Mouse (Mus musculus) CH12.LX (cell line): Measurements from ENCODE around the gene Fndc5. TPM values are rescaled to one million over a fixed set of nuclear protein-coding genes. Genes with fewer than 3 reads are reported as not detected.

Source experiments
- DNase-seq: peaks from one replicate; pipeline ENCODE4 v3.0.0-alpha.2; 2013; ENCODE audit errors: extremely low read depth
- H3K27ac ChIP-seq: 2 replicates; pipeline ENCODE4 v1.5.1; 2012; ENCODE audit warnings: low read depth, mild to moderate bottlenecking, control low read depth, moderate library complexity; ENCODE audit not compliant: insufficient read depth
- H3K27me3 ChIP-seq: replicated peaks from 2 replicates; pipeline ENCODE3; 2012; ENCODE audit warnings: inconsistent platforms
- H3K36me3 ChIP-seq, 2 experiments: replicated peaks in 1 of 2; 2 replicates each; pipeline versions ENCODE3 to v1.6.1; 2012; ENCODE audit warnings: inconsistent platforms in 1 of 2, low read length in 1 of 2, mild to moderate bottlenecking in 1 of 2, mixed read lengths in 1 of 2, moderate library complexity in 1 of 2; ENCODE audit not compliant: control insufficient read depth in 1 of 2, insufficient read depth in 1 of 2
- H3K4me1 ChIP-seq, 2 experiments: 2 replicates each; pipeline ENCODE4 v1.6.1; 2012; ENCODE audit warnings: inconsistent platforms in 1 of 2, moderate library complexity in 1 of 2; ENCODE audit not compliant: insufficient read depth in 2 of 2, control insufficient read depth in 1 of 2
- H3K4me2 ChIP-seq: 2 replicates; pipeline ENCODE4 v1.6.1; 2012; ENCODE audit warnings: low read depth, mild to moderate bottlenecking, control low read depth; ENCODE audit not compliant: poor library complexity, insufficient read depth, severe bottlenecking
- H3K4me3 ChIP-seq, 3 experiments: fragments of 150-350 bp in 1 of 3; sonication (generic) in 1 of 3; replicated peaks in 1 of 3; 2 replicates each; pipeline versions ENCODE3 to v1.5.1; 2011 to 2012; ENCODE audit warnings: low read depth in 2 of 3, low read length in 2 of 3, mild to moderate bottlenecking in 2 of 3, moderate library complexity in 2 of 3, control low read depth in 1 of 3, improper control_type of control experiment in 1 of 3, inconsistent platforms in 1 of 3, mixed read lengths in 1 of 3; ENCODE audit not compliant: poor library complexity in 1 of 3
- H3K79me2 ChIP-seq: replicated peaks from 2 replicates; pipeline ENCODE4 v1.6.1; 2012; ENCODE audit warnings: mild to moderate bottlenecking, moderate library complexity; ENCODE audit not compliant: control insufficient read depth, poor library complexity, insufficient read depth, severe bottlenecking; ENCODE audit errors: extremely low read depth
- H3K9ac ChIP-seq: 2 replicates; pipeline ENCODE4 v1.6.1; 2012; ENCODE audit warnings: low read depth, mild to moderate bottlenecking, control low read depth, moderate library complexity; ENCODE audit not compliant: insufficient read depth
- H3K9me3 ChIP-seq: replicated peaks from 2 replicates; pipeline ENCODE3; 2012; ENCODE audit warnings: low read length, inconsistent platforms, mixed read lengths
- CHD1 ChIP-seq: IDR thresholded peaks from 2 replicates; pipeline ENCODE4 v1.6.1; 2012; ENCODE audit warnings: low read depth, low read length, improper control_type of control experiment, inconsistent platforms
- CHD2 ChIP-seq: IDR thresholded peaks from 2 replicates; pipeline ENCODE4 v1.6.1; 2011; ENCODE audit warnings: low read length, improper control_type of control experiment
- CTCF ChIP-seq, 2 experiments: IDR thresholded peaks in 1 of 2; conservative IDR thresholded peaks in 1 of 2; 2 replicates each; pipeline ENCODE4 v1.5.1; 2011 to 2012; ENCODE audit warnings: low read depth in 2 of 2, low read length in 2 of 2, improper control_type of control experiment in 1 of 2, inconsistent platforms in 1 of 2, mild to moderate bottlenecking in 1 of 2, moderate library complexity in 1 of 2
- EP300 ChIP-seq: IDR thresholded peaks from 2 replicates; pipeline ENCODE4 v1.6.1; 2011; ENCODE audit warnings: low read length, improper control_type of control experiment
- HCFC1 ChIP-seq: IDR thresholded peaks from 2 replicates; pipeline ENCODE4 v1.6.1; 2012; ENCODE audit warnings: low read depth, mild to moderate bottlenecking, inconsistent platforms, low read length, improper control_type of control experiment
- IRF4 ChIP-seq: IDR thresholded peaks from 2 replicates; pipeline ENCODE4 v1.6.1; 2014; ENCODE audit warnings: low read depth, mild to moderate bottlenecking, inconsistent platforms, low read length, improper control_type of control experiment
- JUND ChIP-seq: conservative IDR thresholded peaks from 2 replicates; pipeline ENCODE4 v1.6.1; 2011; ENCODE audit warnings: low read depth, low read length, improper control_type of control experiment
- MAX ChIP-seq: IDR thresholded peaks from 2 replicates; pipeline ENCODE4 v1.6.1; 2011; ENCODE audit warnings: low read length, improper control_type of control experiment
- MAZ ChIP-seq: IDR thresholded peaks from 2 replicates; pipeline ENCODE4 v1.6.1; 2012; ENCODE audit warnings: low read depth, mild to moderate bottlenecking, inconsistent platforms, low read length, improper control_type of control experiment, moderate library complexity
- MEF2A ChIP-seq: IDR thresholded peaks from 2 replicates; pipeline ENCODE4 v1.6.1; 2014; ENCODE audit warnings: low read depth, mild to moderate bottlenecking, inconsistent platforms, low read length, improper control_type of control experiment, borderline replicate concordance
- MYC ChIP-seq: IDR thresholded peaks from 2 replicates; pipeline ENCODE4 v1.6.1; 2011; ENCODE audit warnings: low read depth, mild to moderate bottlenecking, improper control_type of control experiment, low read length
- NRF1 ChIP-seq: IDR thresholded peaks from 2 replicates; pipeline ENCODE4 v1.6.1; 2014; ENCODE audit warnings: low read depth, mild to moderate bottlenecking, inconsistent platforms, low read length, improper control_type of control experiment, moderate library complexity
- PAX5 ChIP-seq: IDR thresholded peaks from 2 replicates; pipeline ENCODE4 v1.6.1; 2012; ENCODE audit warnings: low read length, inconsistent platforms, mixed read lengths
- POLR2AphosphoS2 ChIP-seq: IDR thresholded peaks from 2 replicates; pipeline ENCODE4 v1.6.1; 2011; ENCODE audit warnings: low read depth, low read length, improper control_type of control experiment
- RCOR1 ChIP-seq: conservative IDR thresholded peaks from 2 replicates; pipeline ENCODE4 v1.6.1; 2012; ENCODE audit warnings: low read depth, mild to moderate bottlenecking, inconsistent platforms, low read length, improper control_type of control experiment
- SMC3 ChIP-seq: IDR thresholded peaks from 2 replicates; pipeline ENCODE4 v1.6.1; 2011; ENCODE audit warnings: low read depth, low read length, improper control_type of control experiment
- UBTF ChIP-seq: IDR thresholded peaks from 2 replicates; pipeline ENCODE4 v1.6.1; 2012; ENCODE audit warnings: low read depth, mild to moderate bottlenecking, inconsistent platforms, low read length, improper control_type of control experiment, moderate library complexity
- USF1 ChIP-seq: IDR thresholded peaks from 2 replicates; pipeline ENCODE4 v1.6.1; 2014; ENCODE audit warnings: low read depth, mild to moderate bottlenecking, inconsistent platforms, low read length, improper control_type of control experiment
- USF2 ChIP-seq: conservative IDR thresholded peaks from 2 replicates; pipeline ENCODE4 v1.6.1; 2011; ENCODE audit warnings: low read depth, low read length, improper control_type of control experiment
- ZKSCAN1 ChIP-seq: IDR thresholded peaks from 2 replicates; pipeline ENCODE4 v1.6.1; 2012; ENCODE audit warnings: low read depth, inconsistent platforms, low read length, improper control_type of control experiment, borderline replicate concordance
- dilution Hi-C: fragments of 300-500 bp; cut with MboI; formaldehyde crosslinking; loops from 2 replicates; pipeline ENCODE4 v1.14.3; 2020; ENCODE audit warnings: low sequenced_read_pairs; ENCODE audit not compliant: extremely low pct_unique_long_range_greater_than_20kb, extremely low pct_ligation_motif_present
- in situ Hi-C: fragments of 300-500 bp; cut with MboI; formaldehyde crosslinking; loops from 3 replicates; pipeline ENCODE4 v1.14.3; 2019; ENCODE audit warnings: low sequenced_read_pairs, low pct_ligation_motif_present, low pct_unique_long_range_greater_than_20kb, mixed read lengths
- polyA plus RNA-seq: library from polyadenylated mRNA; unstranded; fragments of >175 nt; gene quantifications from 2 replicates; pipeline ENCODE4 v1.2.1, GENCODE M21; 2012; ENCODE audit warnings: low read depth; ENCODE audit not compliant: insufficient read length
- total RNA-seq, 2 experiments: library from RNA; depleted of rRNA; stranded (reverse); fragments of 300-350 nt in 1 of 2; fragments of >200 nt in 1 of 2; gene quantifications; 2 replicates each; pipeline ENCODE4 v1.2.3; 2012 to 2014

Gene Fndc5
- total and polyA plus RNA-seq, 3 experiments: 0.17 to 0.33 TPM; not detected in 1

GRCm38 (mm10) chr4:129189542-129190519 lies 53.0 kb downstream of the Fndc5 start, which contains the start of the genes S100pbp and Yars (continued):
- TF ChIP-seq IRF4: peak; percentile 69

DNA sequence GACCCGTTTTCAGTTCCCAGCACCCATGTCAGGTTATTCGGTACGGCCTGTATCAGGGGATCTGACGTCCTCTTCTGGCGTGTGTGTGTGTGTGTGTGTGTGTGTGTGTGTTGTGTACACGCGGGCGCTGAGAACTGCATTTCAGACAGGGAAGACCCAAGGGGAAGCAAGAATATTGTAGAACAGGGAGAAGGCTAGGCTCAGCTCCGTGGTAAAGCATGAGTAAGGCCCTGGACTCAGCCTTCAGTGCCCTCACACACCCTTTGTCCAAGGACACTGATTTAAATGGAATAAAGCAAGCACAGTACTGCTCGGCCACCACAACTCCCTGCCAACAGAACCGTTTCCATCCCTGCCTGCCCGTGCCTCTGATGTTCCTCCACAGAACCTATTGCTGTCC lies 53.7 kb downstream of the Fndc5 start:
- DNase-seq: peak; percentile 34
- dilution Hi-C loops: no loop called here
- peaks cover 32 to 47% of the 10 kb centered on the region in 2 experiments for H3K36me3 ChIP-seq

DNA sequence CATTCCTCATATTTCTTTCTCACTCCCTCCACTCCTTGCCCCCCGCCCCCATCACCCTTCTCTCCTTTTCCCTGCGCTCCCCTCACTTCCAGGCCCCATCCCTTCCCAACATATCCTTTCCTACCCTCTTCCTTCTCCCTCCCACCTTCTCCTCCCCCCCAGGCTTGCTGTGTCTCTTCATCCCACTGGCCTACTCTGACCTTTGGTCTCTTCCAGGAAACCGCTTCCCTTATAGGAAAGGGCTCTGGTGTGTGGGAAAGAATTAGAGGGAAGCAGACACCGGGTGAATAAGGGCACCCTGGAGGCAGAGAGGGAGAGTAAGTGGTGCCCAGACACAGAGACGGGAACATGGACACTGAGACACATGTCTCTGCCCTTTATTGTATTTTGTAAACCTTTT lies 54.9 kb downstream of the Fndc5 start:
- Histone ChIP-seq H3K36me3 (peaks cover 42 to 57% of the 10 kb centered on the region in 2 experiments), H3K27ac (no peak overlapping the region), H3K27me3 (no peaks in the 10 kb centered on the region), H3K79me2 (peaks cover 84% of the 10 kb centered on the region), H3K9ac (peak overlapping the region; percentile 93; the same call in 1 of the 2 replicates), H3K4me1 (peaks cover 17 to 55% of the 10 kb centered on the region in 2 experiments), H3K9me3 (no peaks in the 10 kb centered on the region), H3K4me2 (peak overlapping the region; percentile 90), H3K4me3 (peak overlapping the region in 2 of 3 experiments; percentile 75 to 86)
- in situ Hi-C loops: no loop called here
- no peak for TF ChIP-seq CHD2
- TF ChIP-seq MYC: no peak
- TF ChIP-seq USF2: no peak
- TF ChIP-seq POLR2AphosphoS2: no peak
- TF ChIP-seq USF1: no peak
- TF ChIP-seq PAX5: no peak
- no peak for TF ChIP-seq EP300
- TF ChIP-seq RCOR1: no peak
- TF ChIP-seq NRF1: no peak
- TF ChIP-seq MEF2A: no peak
- no peak for TF ChIP-seq ZKSCAN1
- no peak for TF ChIP-seq SMC3
- no peak for TF ChIP-seq JUND
- no peak for TF ChIP-seq MAZ
- TF ChIP-seq MAX: no peak
- no peak for TF ChIP-seq CTCF (conservative IDR thresholded peaks at IDR 0.05 in 1 of 2, IDR thresholded peaks at IDR 0.05 in 1 of 2; ENCODE audit: low read depth in 2 of 2, low read length in 2 of 2)
- dilution Hi-C loops: no loop called here
- DNase-seq: no peak

More for the DNA sequence above, 53.7 kb downstream of the Fndc5 start:
- H3K27ac ChIP-seq: peak overlapping the region; percentile 20; the same call in 1 of the 2 replicates
- H3K9ac ChIP-seq: peak overlapping the region; percentile 93
- no peaks in the 10 kb centered on the region for H3K27me3 ChIP-seq
- peak overlapping the region; percentile 90 for H3K4me2 ChIP-seq
- H3K4me3 ChIP-seq: peak overlapping the region; percentile 75 to 86 (median 84)
- H3K79me2 ChIP-seq: peaks cover 81% of the 10 kb centered on the region
- no peaks in the 10 kb centered on the region for H3K9me3 ChIP-seq
- in situ Hi-C loops: no loop called here
- TF ChIP-seq JUND: no peak
- no peak for TF ChIP-seq HCFC1
- TF ChIP-seq UBTF: 0 out of 2 replicates have a peak, but pooled peaks have one; percentile 25
- no peak for TF ChIP-seq ZKSCAN1
- TF ChIP-seq MAX: no peak
- no peak for TF ChIP-seq CHD1
- H3K4me1 ChIP-seq: peaks cover 18 to 56% of the 10 kb centered on the region in 2 experiments
